Mouse (Mus musculus): ENCODE measurements around the gene Rgs9bp. TPM values are rescaled to one million over a fixed set of nuclear protein-coding genes. Genes with fewer than 3 reads are reported as not detected.

The Rgs9bp gene
- under 1 TPM; 0.04 to 0.35 TPM for polyA plus RNA-seq (2012; fragmentation: generic; extraction: Trizol)

DNA sequence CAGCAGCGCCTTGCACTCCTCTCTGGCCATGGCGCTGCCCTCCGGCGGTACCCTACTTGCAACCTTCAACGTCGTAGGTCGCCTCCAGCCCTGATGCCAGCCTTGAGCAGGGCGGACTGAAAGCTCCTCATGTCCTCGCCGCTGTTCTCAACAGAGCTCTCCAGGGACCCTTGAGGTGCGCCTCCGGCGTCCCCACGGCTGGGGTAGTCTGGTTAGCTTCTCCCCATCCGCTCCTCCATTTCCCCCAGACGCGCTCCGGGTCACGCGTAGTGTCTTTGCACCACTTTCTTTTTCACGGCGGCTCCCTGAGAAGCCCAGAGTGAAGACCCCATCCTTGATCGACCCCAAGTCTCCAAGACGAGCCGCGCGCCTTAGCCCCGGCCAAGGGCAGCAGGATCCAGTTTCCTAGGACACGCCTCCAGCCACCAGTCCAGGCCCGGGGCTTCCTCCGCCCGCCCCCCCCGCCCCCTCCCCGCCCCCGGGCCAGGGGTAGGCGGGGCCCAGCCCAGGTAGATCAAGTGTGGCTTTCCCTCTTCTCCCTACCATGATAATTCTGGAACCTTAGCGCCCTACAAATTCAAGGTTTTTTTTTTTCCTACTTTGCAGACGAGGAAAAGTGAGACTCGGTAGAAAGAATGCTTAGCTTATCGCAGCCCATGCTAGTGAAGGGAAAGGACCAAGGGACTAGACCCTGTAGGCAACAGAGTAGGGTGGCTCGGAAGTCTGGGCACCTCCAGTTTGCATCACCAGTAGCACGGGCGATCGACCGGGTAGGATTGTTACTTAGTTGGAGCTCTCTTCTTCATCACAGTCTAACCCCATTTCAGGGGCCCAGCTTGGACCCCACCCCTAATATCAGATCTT lies at the start of gene Rgs9bp:
Gene Rgs9bp, minus strand, starts transcription at position 392 of the 864 bp plus-strand sequence.

DNA sequence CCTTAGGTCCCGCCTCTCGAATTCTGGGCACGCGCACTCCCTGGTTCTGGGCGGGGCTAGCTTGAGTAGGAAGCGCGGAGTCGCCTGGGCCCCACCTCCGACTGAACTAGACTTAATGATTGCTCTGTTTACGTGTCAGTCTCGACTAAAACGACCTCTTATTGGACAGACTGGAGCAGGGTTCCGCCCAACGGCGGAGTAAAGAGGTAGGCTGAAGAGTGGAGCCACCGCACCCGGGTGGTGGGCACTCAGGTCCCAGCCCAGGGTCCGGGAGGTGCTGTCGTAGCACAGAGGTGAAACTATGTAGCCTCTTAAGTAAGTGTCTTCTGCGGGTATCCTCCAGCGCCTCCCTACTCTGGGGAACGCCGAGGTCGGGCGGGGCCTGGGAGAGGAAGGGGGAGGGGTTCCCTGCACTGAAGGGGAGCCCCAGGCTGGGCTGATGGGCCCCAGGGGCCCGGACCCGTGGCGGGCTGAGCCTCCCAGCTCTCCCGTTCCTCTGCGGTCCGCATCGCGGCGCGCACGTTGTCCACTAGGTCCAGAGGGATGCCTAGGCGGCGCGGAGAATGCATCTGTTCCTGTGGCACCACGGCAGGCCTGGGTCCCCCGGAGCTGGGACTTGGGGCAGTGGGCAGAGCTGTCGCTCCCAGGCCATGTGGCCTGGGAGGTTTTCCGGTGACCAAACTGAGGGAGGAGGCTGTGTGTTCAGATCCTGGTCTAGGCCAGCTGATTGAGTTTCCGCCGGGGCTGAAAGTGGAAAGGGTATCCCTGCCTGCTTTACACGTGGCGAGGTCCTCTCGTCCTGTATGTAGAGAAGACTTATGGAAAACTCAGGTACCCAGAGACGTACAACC lies 898 bp upstream of the Rgs9bp start, which contains the start of gene Ankrd27:
Gene Ankrd27, plus strand, starts transcription at position 190 of the 851 bp plus-strand sequence.

DNA sequence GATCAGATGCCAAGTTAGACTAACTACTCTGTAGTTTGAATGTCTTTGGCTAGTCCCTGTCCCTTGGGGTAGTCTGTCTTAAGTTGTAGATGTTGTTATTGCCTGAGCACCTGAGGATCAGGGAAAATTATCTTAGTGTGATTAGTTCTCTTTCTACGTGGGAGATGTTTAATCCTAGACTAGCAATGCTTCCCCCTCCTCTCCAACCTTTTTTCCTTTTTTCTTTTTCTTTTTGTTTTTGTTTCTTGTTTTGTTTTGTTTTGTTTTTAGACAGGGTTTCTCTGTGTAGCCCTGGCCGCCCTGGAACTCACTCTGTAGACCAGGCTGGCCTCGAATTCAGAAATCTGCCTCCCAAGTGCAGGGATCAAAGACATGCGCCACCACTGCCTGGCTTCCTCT lies 29.2 kb downstream of the Rgs9bp start, which contains the start of gene Nudt19:
Gene Nudt19, minus strand, starts transcription at position 100 of the 399 bp plus-strand sequence.

DNA sequence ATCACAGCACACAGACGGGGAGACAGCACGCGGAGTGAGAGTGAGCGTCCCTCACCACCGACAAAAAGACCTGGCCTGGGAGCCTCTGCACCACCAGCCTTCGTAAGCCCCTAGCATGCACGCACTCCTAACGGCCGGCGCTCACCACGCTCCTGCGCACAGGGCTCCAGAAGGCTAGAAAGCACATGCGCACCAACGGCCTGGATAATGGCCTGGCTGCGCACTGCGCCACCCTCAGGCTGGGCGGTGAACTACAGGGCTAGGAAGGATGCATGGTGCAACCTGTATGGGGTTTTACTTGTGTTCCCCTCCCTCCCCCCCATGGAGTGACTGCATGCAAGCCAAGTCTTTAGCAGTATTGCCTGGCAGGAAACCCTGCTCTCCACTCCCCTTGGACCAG lies 47.8 kb downstream of the Rgs9bp start, which contains the start of gene Tdrd12:
Gene Tdrd12, minus strand, starts transcription at position 184 of the 400 bp plus-strand sequence.

Other genes with a start within 250 kb of the Rgs9bp start
- 10 to 100 TPM; 10.1 to 11.8 TPM for gene Faap24, start 188.7 kb downstream of the Rgs9bp start, polyA plus RNA-seq (2012; fragmentation: generic; extraction: Trizol)
- 10 to 100 TPM; 16.5 to 45.1 TPM for gene Cep89, start 188.5 kb downstream of the Rgs9bp start, polyA plus RNA-seq (2012; fragmentation: generic; extraction: Trizol)
- gene Slc7a9, start 136.8 kb downstream of the Rgs9bp start, polyA plus RNA-seq (2012; fragmentation: generic; extraction: Trizol): not detected
- gene Tdrd12, start 47.8 kb downstream of the Rgs9bp start, polyA plus RNA-seq (2012; fragmentation: generic; extraction: Trizol): not detected
- 10 to 100 TPM in 1 of 2 experiments, 1 to 10 TPM in 1; 8.2 to 22.5 TPM for gene Nudt19, start 29.3 kb downstream of the Rgs9bp start, polyA plus RNA-seq (2012; fragmentation: generic; extraction: Trizol)
- gene Ankrd27, start 662 bp upstream of the Rgs9bp start, polyA plus RNA-seq (2012; fragmentation: generic; extraction: Trizol): 10 to 100 TPM in 1 of 2 experiments, 1 to 10 TPM in 1; 8.0 to 18.2 TPM
- gene Pdcd5, start 61.9 kb upstream of the Rgs9bp start, polyA plus RNA-seq (2012; fragmentation: generic; extraction: Trizol): 100 to 1,000 TPM in 1 of 2 experiments, 10 to 100 TPM in 1; 48.8 to 139 TPM
- 1 to 10 TPM; 1.6 to 8.5 TPM for gene Dpy19l3, start 168.9 kb upstream of the Rgs9bp start, polyA plus RNA-seq (2012; fragmentation: generic; extraction: Trizol)
- 1 to 10 TPM; 1.2 to 4.5 TPM for gene Zfp507, start 217.4 kb upstream of the Rgs9bp start, polyA plus RNA-seq (2012; fragmentation: generic; extraction: Trizol)